Mouse (Mus musculus): ENCODE measurements around the gene Slc25a34.

Gene Slc25a34

DNA sequence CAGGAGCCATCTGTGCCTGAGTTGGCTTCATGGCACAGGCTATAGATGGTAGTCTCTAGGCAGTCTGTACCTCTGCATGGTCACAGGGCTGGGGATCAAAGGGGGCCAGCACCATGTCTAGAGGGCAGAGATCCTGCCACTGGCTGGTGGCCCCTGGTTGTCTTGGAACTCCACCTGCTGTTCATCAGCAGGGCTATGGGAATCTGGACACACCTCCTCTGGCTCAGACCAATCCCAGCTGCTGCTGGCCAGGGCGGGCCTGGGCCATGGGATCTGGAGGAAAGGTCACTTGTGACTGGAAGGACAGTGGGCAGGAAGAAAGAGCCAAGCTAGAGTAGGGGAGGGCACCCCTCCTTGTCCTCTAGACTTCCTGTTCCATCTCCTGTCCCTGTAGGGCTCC, at the start of gene Slc25a34:
Slc25a34 (minus strand) TSS at position 156 of the 400 bp plus-strand sequence.
- ATAC-seq (ENCODE audit: low TSS enrichment), result peak; percentile 43; the same call in 1 of the 2 replicates

DNA sequence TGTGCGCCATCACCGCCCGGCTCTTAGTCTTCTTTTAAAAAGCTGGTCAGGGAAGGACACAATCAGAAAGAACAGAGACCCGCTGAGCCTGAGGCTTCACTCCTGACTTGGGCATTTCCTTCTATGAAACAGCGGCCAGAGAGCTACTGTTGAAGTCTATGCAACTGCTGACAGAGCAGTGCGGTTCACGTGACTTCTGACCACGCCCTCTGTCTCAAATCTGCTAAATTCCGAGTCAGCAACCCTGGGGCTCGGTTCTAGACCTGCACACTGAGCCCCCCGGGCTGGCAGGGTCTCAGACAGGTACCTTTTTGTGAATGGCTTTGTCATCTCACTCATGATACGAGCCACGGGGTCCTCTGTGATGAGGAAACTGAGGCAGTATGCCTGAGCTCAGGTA, 48.7 kb upstream of the Slc25a34 start:
- no peak for ATAC-seq (ENCODE audit: low TSS enrichment)

DNA sequence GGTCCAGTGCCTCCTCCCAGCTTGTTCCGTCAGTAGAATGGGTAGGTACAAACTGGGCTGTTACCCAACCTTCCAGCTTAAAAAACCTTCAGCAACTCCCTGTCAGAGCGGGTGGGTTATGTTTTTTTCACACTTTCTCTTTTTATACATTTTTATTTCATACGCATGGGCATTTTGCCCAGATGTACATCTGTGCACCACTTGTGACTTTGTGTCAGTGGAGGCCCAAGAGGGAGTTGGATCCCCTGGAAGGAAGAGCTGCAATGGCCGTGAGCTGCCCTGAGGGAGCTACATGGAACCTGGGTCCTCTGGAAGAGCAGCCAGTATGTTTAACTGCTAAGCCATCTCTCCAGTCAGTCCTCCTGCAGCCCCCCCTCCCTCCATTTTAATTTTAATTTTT, 47.8 kb upstream of the Slc25a34 start:
- no peak; the same call in 1 of the 2 replicates for ATAC-seq (ENCODE audit: low TSS enrichment)

DNA sequence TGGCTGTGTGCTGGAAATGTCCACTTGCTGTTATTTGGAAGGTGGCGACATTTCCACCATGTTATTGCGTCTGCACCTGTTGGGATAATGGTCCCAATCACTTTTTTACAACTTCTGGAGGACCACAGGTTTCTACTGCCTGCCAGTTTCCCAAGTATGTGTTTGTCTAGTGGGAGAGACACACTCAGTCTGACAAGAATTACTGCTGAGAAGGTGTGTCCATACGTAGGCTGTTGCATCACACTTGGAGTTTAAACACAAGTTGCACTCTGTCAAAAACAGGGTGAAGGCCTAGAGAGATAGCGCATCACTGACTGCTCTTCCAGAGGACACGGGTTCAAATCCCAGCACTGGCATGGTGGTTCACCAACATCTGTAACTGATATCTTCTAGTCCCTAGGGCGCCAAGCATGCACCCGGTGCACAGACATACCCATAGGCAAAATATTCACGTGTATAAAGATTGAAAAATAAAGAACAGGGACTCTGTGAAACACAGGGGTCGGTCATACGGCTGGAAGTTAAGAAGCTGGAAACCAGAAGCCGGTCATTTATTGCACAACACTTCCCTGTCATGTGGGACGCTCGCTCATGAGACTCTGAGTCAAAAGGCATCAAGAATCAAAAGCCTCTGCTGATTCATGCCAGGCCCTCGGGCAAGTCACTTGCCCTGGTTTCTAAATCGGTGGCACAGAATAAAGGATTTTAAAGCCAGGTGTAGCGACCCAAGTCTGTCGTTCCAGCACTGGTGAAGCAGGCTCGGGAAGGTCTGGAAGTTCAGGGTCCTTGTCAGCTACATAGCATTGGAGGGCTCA, 46.5 kb upstream of the Slc25a34 start:
- no peak for ATAC-seq (ENCODE audit: low TSS enrichment)

DNA sequence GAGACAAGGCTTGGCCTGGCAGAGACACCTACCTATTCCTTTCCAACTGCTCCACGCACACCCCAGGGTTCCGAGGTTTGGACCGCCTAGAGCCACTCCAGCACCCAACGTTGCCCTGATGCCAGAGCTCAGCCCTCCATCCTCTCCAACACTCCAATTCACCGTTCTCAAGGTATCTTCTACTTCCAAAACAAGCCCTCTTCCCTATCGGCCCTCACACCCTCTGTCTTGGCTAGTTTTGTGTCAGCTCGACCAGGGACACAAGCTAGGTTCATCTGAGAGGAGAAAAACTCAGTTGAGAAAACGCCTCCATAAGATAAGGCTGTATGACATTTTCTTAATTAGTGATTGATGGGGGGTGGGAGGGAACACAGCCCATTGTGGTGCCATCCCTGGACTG, 41.2 kb upstream of the Slc25a34 start, which contains the start of gene Plekhm2:
Plekhm2 (minus strand) TSS at position 101 of the 400 bp plus-strand sequence.
- no peak for ATAC-seq (ENCODE audit: low TSS enrichment)

DNA sequence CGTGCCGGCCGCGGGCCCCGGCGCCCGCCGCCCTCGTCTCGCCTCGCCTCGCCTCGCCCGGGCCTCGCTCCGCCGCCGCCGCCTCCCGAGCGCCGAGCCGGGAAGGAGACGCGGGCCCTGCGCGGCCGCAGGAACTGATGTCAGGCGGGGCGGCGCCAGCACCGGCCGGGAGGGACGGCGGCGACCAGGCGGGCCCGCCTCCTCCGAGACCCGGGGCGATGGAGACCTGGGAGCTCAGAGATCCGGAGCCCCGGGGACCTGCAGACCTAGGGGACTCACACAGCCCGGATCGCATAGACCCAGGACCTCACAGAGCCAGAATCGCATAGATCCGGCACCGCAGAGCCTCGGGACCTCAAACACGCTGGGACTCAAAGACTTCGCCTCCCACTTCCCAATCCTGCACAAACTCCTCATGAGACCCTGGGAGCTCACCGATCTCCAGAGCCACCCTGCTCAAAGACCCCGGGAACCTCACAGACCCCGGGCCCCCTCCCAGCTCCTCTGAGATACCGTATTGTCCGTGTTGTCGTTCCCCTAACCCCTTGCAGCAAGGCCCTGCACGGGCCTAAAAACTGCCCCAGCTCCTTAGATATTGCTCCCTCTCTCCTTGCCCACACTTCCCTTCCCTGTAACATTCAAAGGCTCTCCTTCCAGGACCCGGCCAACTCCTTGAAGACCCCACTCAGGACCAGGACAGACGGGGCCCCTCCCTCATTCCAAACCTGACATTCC, 40.6 kb upstream of the Slc25a34 start:
- peak; percentile 94 for ATAC-seq (ENCODE audit: low TSS enrichment)

DNA sequence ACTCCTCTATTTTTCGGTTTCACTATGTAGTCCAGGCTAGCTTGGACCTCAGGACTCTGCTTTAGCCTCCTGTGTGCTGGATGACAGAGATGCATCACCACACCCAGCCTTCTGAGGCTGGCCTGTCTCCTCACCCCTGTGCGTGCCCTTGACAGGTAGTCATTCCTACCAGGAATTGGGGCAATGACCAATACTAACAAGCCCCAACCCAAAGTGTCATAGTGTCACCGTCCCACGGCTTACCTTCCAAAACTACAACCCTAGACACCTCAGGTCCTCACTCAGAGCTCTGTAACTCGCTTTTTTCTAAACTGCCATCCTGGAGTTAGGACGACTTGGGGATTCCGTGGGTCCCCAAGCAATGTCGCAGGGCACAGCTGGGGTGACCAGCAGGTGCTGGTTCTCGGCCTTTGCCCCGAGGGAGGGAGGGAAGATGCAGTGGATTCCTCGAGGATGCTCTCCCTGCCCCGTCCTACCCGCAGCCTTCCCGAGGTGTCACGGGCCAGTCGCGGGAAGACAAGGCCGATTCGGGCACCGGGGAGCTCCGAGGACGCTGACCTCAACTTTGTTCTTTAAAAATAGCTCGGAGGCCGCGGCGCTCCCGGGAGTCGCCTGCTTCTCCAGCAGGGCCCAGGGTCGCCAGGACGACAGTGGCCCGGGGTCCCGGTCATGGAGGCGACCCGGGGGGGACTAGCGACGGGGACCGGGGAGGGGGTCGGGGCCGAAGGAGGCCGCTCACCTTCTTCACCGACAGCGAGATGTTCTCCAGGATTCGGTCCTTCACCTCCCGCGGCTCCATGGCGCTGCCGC, 39.7 kb upstream of the Slc25a34 start:
- ATAC-seq (ENCODE audit: low TSS enrichment), result no peak

DNA sequence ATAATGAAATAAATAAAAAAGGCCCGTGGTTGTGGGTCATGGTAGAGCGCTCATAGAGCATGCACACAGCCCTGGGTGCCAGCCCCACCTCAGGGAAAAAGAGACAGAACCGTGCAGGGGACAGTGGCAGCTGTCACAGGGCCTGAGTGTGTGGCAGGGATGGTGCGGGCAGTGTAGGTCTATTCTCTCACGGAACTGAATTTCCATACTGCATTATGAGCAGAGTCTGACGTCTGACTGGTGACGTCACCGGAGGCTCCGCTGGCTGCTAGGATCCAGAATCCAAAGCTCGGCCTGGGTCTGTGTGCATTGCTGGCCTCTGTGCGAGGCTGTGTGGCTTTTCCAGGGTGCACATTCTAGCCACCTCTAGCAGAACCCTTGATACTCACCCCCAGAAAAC, 37.3 kb upstream of the Slc25a34 start:
- no peak for ATAC-seq (ENCODE audit: low TSS enrichment)

DNA sequence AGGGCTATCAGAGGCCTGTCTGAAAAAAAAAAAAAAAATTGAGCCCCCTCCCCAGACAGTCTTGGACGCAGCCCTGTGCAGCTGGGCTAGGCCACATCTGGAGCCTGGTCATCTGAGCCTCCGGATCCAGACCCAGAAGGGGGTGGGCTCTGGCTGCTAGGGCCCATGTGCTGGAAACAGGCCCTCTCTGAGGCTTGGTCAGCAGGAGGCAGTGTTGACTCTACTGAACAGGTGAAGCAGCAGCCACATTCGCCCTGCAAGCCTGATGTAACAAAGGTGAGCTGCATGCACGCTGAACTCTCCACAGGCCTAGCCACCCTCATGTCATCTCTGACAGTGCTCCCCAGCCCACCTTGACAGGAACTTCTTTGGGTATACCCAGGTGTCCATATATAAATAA, 36.1 kb upstream of the Slc25a34 start:
- ATAC-seq (ENCODE audit: low TSS enrichment), result no peak

DNA sequence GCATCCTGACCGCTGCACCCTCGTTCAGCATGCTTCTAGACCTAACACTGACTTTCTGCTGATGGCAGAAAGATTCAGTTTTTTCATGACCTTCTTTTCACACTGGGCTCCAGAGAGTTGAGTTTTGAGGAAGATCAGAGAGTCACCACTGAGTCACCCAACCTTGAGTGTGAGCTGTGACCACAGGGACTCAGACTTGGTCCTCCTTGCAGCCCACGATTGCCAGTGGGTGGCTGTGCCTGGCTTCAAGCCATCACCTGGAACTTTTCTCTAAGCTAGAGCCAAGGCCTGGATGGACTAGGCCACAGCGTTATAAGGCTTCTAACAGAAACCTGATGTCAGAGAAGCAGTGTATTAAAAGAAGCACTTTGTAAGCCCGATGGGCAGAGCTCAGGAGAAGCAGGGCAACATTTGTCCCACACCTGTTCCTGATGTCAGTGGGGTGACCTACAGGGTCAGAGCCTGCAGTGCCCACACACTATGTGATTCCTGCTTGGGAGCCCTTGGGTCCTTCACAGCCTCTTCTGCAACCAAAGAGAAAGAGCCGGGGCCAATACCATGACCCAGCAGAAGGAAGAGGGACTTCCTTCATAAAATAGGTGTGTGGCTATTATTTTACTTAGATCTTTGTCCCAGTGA, 35.3 kb upstream of the Slc25a34 start:
- ATAC-seq (ENCODE audit: low TSS enrichment), result no peak

DNA sequence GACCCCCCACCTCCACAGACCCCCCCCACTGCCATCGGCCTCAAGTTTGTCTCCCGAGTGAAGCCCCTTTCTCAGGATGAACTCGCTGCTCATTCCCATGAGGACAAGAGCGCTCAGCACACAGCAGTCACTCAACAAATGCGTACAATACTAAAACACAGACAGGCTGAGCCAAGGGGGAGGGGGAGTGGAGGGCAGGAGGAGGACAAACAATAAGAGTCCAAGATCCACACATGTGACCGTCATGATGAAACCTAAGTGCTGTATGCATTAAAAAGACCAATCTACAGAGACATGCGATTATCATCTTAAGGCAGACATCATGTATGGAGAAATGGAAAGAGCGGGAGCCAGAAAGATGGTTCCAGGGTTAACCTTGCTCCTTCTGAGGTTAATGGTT, 33.3 kb upstream of the Slc25a34 start:
- no peak for ATAC-seq (ENCODE audit: low TSS enrichment)

DNA sequence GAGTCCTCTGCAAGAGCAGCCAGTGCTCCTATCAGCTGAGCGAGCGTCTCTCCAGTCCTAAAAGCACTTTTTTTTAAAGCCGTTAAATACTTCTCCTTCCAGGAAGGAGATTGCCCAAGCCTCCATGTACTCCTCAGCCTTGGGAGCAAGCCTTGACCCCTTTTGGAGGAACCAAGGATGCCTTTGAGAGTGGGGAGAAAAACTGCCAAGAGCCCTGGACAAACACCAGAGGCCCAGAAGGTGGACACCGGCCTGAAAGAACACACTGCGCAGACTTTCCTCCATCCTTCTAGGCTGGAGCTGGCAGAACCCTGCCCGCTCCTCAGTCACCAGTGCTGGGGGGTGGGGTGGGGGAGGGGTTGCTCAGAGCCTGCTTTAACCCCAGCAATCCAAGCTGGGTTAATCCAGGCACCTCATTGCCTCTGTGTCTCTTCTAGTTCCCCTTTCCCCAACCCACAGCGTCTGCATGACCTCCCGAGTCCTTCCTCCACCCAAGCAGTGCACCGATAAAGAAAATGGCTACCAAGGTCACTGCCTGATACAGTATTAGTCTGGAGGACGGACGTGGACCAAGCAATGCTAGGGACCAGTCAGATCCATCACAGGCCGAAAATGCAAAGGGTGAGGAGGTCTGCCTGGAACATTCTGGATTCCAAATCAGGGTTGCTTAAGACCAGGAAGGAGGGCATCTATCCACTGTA, 32.4 kb upstream of the Slc25a34 start:
- peak; percentile 39; the same call in 1 of the 2 replicates for ATAC-seq (ENCODE audit: low TSS enrichment)

DNA sequence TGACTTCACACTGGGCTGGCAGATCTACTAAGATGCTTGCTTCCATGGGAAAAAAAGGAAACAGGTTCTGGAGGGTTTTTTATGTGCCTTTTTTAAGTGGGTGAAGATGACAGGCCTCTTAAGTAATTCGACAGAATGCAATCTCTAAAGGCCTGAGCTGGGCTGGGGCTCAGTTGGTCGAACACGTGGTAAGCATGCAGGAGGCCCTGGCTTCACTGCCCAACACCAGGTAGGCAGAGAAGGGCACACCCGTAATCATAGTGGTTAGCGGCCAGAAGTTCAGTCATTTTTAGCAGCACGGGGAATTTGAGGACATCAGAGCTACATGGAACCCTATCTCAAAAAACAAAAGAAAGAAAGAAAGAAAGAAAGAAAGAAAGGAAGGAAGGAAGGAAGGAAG, 30.9 kb upstream of the Slc25a34 start:
- no peak for ATAC-seq (ENCODE audit: low TSS enrichment)

DNA sequence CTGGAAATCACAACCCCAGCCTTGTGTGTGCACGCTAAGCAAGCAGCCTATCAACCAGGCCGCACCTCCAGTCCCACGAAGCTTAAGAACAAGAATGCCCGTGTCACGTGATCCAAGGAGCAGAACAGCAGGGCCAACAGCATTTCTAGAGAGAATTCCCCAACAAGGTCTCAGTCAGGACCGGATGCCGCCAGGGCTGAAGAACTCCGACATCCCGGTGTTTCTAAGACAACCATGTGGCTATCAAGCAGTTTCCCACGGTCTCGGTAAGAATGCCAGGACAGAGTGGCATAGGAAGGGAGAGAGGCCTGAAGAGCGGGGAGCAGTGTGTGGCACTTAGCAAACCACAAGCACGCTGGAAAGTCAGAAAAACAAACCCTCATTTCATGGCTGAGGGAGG, 30.2 kb upstream of the Slc25a34 start:
- ATAC-seq (ENCODE audit: low TSS enrichment), result no peak

DNA sequence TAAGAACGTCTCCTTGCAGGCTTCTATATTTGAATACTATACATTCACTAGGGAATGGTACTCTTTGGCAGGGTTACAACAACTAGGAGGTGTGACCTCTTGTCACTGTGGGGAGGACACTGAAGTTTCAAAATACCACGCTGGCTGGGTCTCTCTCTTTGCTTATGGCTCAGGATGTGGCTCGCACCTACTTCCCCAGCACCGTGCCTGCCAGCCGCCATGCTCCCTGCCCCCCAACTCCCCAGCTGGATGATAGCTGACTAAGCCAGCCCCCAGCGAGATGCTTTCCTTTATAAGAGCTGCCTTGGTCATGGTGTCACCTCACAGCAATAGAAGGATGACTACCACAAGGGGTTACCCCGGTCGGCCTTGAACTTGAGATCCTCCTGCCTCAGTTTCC, 29.4 kb upstream of the Slc25a34 start:
- ATAC-seq (ENCODE audit: low TSS enrichment), result no peak

DNA sequence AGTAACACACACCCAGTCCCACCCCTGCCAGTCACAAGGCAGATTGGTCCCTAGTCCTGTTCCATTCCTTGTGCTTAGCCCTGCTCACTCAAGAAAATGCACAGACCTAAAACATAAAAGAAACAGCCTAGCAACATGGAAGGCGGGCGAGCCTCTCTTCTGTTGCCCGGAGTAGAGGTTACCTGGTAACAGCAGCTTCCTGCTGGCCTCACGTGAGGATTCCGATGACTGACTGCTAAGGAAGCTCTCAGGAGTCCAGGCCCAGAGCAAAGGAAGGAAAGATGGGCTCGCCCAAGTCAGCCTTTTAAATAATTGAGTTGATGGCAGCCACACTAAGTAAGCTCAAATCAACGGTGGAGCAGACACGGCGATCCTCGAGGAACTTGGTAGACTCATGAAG, 28.3 kb upstream of the Slc25a34 start:
- no peak for ATAC-seq (ENCODE audit: low TSS enrichment)

DNA sequence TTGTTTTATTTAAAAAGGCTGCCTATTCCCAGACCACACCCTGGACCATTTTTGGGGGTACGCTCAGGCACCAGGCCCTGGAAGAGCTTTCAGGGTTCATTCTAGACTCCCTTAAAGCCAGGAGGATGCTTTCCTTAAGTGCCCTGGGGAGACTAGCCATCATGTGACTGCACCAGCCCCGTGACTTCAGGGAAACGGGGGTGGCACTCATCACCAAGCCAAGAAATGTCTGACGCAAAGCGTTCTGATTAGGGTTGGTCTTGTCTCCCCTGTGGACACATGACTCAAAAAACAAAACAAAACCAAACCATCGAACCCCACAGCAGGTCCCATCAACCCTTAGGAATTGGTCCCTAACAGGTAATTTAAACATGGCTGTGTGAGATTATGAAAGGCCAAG, 27.7 kb upstream of the Slc25a34 start:
- ATAC-seq (ENCODE audit: low TSS enrichment), result 0 out of 2 replicates have a peak, but pooled peaks have one; percentile 13

DNA sequence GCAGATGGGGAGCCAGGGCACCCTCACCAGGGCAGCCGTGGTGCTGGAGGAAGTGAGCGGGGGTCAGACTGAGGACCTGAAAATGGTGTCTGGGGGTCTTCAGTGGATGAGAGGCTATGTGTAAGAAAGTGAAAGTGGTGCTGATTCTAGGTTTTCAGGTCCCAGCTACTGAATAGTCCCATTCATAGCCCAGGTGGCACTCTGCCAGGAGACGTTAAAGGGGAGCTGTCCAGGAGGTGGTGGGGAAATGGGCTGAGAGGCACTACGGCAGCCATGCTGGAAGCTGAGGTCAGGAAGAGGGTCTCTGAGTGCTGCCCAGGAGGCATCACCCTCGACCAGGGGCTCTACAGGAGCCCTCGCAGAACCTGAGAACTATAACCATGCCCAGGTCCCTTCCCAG, 25.6 kb upstream of the Slc25a34 start:
- no peak for ATAC-seq (ENCODE audit: low TSS enrichment)

DNA sequence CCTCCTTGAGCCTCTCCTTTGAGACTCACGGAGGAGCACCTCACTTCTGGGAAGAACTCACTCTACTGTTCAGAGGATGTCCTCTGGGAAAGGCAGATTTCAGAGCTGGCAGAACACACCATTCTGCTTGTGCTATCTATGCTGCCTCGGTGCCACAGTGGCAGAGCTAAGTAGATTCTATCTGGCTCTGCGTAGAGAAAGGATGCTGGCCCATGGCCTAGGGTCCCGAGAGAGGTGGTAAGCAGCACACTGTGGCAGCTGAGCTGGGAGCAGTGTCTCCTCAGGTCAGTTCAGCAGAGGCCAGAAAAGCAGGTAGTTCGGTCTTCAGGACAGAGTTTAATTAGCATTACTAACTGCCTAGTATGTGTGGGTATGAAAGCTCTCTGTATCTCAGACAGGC, 24.6 kb upstream of the Slc25a34 start:
- ATAC-seq (ENCODE audit: low TSS enrichment), result no peak

DNA sequence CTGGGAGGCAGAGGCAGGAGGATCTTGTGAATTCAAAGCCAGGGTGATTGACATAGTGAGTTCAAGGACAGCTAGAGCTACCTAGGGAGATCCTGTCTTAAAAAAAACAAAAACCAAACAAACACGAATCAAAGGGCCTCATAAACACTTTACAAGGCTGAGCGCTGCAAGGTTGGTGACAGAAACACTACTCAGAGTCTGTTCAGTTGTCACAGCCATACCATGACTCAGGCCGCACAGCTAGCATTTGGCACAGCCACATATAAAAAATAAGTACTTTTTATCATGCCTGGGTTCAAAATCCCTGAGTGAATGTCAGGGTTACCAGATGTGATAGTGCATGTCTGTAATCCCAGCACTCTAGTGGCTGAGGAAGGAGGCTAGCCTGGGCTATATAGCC, 23.6 kb upstream of the Slc25a34 start:
- no peak for ATAC-seq (ENCODE audit: low TSS enrichment)

DNA sequence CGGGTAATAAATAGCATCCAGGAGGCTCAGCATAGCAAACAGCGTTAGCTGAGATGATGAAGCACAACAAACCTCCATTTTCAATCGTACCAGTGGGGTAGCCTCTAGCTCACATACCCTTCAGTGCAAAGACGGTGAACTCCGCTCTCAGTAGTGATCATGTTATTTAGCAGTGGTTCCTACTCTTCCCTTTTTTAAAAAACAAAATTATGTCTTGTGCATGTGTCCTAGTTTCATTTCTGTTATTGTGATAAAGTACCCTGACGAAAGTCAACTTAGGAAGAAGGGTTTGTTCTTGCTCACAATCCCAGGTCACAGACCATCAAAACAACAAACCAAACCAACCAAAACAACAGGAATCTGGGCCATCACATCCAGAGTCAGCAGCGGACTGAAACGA, 22.4 kb upstream of the Slc25a34 start:
- no peak for ATAC-seq (ENCODE audit: low TSS enrichment)
